Mouse (Mus musculus): ENCODE measurements around the gene AL607142.1.

DNA sequence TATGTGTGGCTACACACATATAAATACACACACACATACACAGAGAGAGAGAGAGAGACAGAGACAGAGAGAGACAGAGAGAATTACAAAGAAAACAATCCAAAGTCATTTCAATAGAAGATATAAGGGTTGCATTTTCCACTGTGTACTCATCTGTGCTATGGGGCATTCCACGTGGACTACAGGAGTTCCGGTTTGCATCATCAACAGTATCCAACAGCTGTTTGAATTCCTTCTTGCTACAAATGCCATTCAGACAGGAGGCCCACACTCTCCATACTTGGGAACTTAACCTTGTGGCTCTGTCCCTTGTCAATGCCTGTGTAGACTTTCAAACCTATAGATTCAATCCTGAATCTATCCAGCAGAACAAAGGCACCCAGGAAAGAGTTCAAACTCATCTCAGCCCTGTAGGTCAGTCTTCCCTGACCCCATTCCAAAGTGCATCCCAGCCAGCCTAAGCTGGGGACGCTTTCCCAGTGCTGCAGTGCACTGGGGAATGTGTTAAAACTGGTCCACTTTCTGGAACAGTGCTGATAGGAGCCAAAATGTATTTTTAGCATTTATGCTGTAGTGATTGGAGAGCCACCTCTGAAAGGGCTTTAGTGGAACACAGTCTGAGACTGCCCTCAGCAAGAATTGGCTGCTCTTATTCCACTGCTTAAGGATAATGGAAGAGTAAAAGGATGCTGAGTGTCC, 4.2 kb downstream of the AL607142.1 start:
- TF ChIP-seq CTCF (IDR thresholded peaks at IDR 0.05; ENCODE audit: low read depth, low read length), result no peak
- TF ChIP-seq POLR2A (IDR thresholded peaks at IDR 0.05; ENCODE audit: borderline replicate concordance, low read depth, low read length), result no peak

All from bone marrow macrophage, adult 2 months (primary cell).